Mouse (Mus musculus): ENCODE data around the gene Lce6a.

DNA sequence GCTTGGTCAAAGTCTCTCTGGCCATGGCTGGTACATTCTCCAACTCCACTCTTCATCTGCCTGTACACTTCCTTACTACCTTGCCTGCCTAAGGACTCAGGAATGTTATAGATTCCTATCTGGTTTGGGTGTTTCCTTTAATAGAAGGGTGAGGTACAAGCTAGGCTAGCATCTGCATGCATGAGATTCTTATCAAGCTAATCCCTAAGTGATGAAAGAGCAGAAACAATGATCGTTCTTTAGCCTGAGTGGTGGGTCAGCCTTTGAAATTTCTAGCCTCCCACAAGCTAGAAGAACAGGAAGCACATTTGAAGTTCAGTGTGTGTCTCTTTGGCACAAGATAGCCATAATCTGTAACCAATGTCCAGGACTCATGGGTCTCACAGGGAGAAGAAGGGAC lies 11.7 kb downstream of the Lce6a start:
- TF ChIP-seq CTCF (IDR thresholded peaks at IDR 0.05; ENCODE audit: low read depth, low read length) = no peak
- TF ChIP-seq GATA1 (IDR thresholded peaks at IDR 0.05; ENCODE audit: borderline replicate concordance, low read length) = no peak
